Mouse (Mus musculus): ENCODE measurements around the gene Slc22a2. TPM values are rescaled to one million over a fixed set of nuclear protein-coding genes. Genes with fewer than 3 reads are reported as not detected.
"Not testable (repeated sequence)": the region's sequence is repeated elsewhere in the genome, so short reads cannot be mapped to it uniquely, and the experiment has no call there.

Gene Slc22a2
- polyA plus RNA-seq, 1 experiment from 2014 or later = 0.85 TPM

DNA sequence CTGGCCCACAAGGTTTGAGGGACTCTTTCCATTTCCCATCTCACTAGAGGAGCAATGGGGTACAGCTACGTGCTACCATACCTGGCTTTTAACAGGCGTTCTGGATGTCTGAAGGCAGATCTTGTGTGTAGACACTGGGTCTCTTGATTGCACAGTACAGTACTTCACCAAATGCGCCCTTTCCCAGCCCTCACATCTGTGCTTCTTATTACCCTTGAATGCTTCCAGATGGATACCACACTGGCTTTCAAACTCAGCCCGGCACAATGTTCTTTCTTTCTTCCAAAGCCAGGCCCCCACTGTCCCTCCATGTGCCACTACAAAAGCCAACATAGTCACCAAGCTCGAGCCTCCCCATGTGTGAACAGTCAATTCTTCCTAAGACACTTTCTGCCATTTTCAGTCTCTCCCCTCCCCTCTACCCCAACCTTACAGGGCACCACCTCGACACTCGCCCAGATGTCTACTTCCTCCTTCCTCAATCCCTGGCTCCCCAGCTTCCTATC is 88.4 kb downstream of the Slc22a2 start:
- H3K4me1 ChIP-seq (ENCODE audit: control insufficient read depth, insufficient read depth, low read length) = no peaks in the 10 kb centered on the region
- ATAC-seq = no peak
- no peak overlapping the region for H3K9ac ChIP-seq (ENCODE audit: low read depth, low read length)
- no peak overlapping the region for H3K4me3 ChIP-seq (ENCODE audit: low read depth, low read length)
- no peak overlapping the region for H3K4me2 ChIP-seq (ENCODE audit: low read length)
- no peak overlapping the region for H3K27ac ChIP-seq (ENCODE audit: low read length)
- H3K36me3 ChIP-seq (ENCODE audit: control insufficient read depth, insufficient read depth, low read length) = no peaks in the 10 kb centered on the region
- H3K27me3 ChIP-seq (ENCODE audit: control insufficient read depth, insufficient read depth, low read depth, low read length) = no peaks in the 10 kb centered on the region
- no peaks in the 10 kb centered on the region for H3K9me3 ChIP-seq (replicated peaks; ENCODE audit: control insufficient read depth, low read length, poor library complexity, severe bottlenecking)
- WGBS = 83% methylated on average over 7 of the region's 7 CpGs

DNA sequence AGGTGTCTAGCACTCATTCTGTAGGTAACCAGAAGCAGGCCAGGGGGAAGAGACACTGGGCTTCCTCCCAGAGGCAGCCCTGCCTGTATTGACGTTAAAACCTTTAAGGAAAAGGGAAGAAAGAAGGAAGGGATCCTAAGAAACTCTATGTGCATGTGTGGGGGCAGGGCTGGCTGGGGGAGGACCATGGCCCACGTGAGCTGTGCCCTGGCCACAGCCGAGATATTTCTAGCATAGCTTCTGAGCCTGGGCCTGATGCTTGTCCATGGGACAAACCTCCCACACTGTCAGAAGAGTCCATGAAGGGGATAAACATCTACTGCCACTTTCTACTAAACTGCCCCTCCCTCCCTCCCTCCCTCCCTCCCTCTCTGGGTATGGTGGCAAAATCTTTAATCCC is 89.9 kb downstream of the Slc22a2 start:
- H3K4me2 ChIP-seq (ENCODE audit: low read length) = no peak overlapping the region
- no peak for ATAC-seq
- WGBS = 71% methylated on average over 3 of the region's 3 CpGs
- no peaks in the 10 kb centered on the region for H3K4me1 ChIP-seq (ENCODE audit: control insufficient read depth, insufficient read depth, low read length)
- no peaks in the 10 kb centered on the region for H3K27me3 ChIP-seq (ENCODE audit: control insufficient read depth, insufficient read depth, low read depth, low read length)
- H3K4me3 ChIP-seq (ENCODE audit: low read depth, low read length) = no peak overlapping the region
- no peak overlapping the region for H3K27ac ChIP-seq (ENCODE audit: low read length)
- H3K9ac ChIP-seq (ENCODE audit: low read depth, low read length) = no peak overlapping the region
- H3K9me3 ChIP-seq (replicated peaks; ENCODE audit: control insufficient read depth, low read length, poor library complexity, severe bottlenecking) = no peaks in the 10 kb centered on the region
- H3K36me3 ChIP-seq (ENCODE audit: control insufficient read depth, insufficient read depth, low read length) = no peaks in the 10 kb centered on the region

DNA sequence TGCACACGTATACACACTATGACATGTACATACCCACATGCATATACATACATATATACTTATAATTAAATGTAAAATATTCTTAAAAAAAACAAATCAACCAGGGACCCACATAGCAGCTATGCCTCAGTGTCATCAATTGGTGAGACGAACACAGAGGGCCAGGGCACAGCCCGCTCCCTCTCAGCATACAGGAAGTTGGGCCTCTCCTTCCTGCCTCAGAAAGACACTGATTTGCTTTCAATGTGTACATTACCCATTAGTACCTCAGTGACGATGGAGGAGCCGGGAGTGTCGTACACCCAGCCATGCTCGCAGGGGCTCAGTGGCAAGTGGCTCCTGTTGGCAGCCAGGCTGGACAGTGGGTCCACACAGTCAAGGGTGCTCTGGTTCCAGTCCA is 91.0 kb downstream of the Slc22a2 start:
- not testable (repeated sequence) for H3K27me3 ChIP-seq (ENCODE audit: control insufficient read depth, insufficient read depth, low read depth, low read length); H3K4me2 ChIP-seq (ENCODE audit: low read length); H3K9ac ChIP-seq (ENCODE audit: low read depth, low read length); ATAC-seq; H3K27ac ChIP-seq (ENCODE audit: low read length); H3K9me3 ChIP-seq (replicated peaks; ENCODE audit: control insufficient read depth, low read length, poor library complexity, severe bottlenecking); H3K4me3 ChIP-seq (ENCODE audit: low read depth, low read length); H3K4me1 ChIP-seq (ENCODE audit: control insufficient read depth, insufficient read depth, low read length); H3K36me3 ChIP-seq (ENCODE audit: control insufficient read depth, insufficient read depth, low read length)
- 94% methylated on average over 7 of the region's 7 CpGs for WGBS

DNA sequence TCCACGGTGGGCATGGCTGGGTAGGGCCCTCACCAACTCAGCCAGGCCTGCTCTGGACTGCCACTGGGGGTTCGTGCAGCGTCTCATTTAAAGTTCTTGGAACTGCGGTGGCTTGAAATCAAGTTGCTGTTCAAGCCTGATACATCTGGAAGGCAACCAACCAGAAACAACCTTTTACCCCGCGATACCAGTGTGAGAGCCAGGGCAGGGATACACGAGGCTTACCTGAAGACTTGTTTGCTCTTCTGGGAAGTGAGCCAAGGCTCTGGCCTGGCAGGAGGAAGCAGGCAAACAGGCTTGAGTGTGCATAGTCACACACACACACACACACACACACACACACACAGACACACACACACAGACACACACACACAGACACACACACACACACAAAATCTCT is 91.7 kb downstream of the Slc22a2 start, which contains the start of gene Slc22a1:
Gene Slc22a1, minus strand, starts transcription at position 184 of the 400 bp plus-strand sequence.
- no peak within 1 kb of the TSS for H3K9ac ChIP-seq (ENCODE audit: low read depth, low read length)
- no peak within 1 kb of the TSS for H3K4me2 ChIP-seq (ENCODE audit: low read length)
- H3K4me1 ChIP-seq (ENCODE audit: control insufficient read depth, insufficient read depth, low read length) = no peaks in the 10 kb centered on the region
- WGBS = 90% methylated on average over 7 of the region's 7 CpGs
- no peaks in the 10 kb centered on the region for H3K27me3 ChIP-seq (ENCODE audit: control insufficient read depth, insufficient read depth, low read depth, low read length)
- no peak for ATAC-seq
- no peak within 1 kb of the TSS for H3K4me3 ChIP-seq (ENCODE audit: low read depth, low read length)
- no peaks in the 10 kb centered on the region; the same call in 1 of the 2 replicates for H3K36me3 ChIP-seq (ENCODE audit: control insufficient read depth, insufficient read depth, low read length)
- no peaks in the 10 kb centered on the region for H3K9me3 ChIP-seq (replicated peaks; ENCODE audit: control insufficient read depth, low read length, poor library complexity, severe bottlenecking)
- no peak within 1 kb of the TSS for H3K27ac ChIP-seq (ENCODE audit: low read length)

GRCm38 (mm10) chr17:12677139-12677538 is 93.2 kb downstream of the Slc22a2 start:
- H3K27me3 ChIP-seq (ENCODE audit: control insufficient read depth, insufficient read depth, low read depth, low read length) = no peaks in the 10 kb centered on the region
- H3K36me3 ChIP-seq (ENCODE audit: control insufficient read depth, insufficient read depth, low read length) = no peaks in the 10 kb centered on the region; the same call in 1 of the 2 replicates
- H3K27ac ChIP-seq (ENCODE audit: low read length) = no peak overlapping the region
- no peaks in the 10 kb centered on the region for H3K4me1 ChIP-seq (ENCODE audit: control insufficient read depth, insufficient read depth, low read length)
- H3K9ac ChIP-seq (ENCODE audit: low read depth, low read length) = no peak overlapping the region
- no peaks in the 10 kb centered on the region for H3K9me3 ChIP-seq (replicated peaks; ENCODE audit: control insufficient read depth, low read length, poor library complexity, severe bottlenecking)
- ATAC-seq = no peak
- H3K4me2 ChIP-seq (ENCODE audit: low read length) = no peak overlapping the region
- no peak overlapping the region for H3K4me3 ChIP-seq (ENCODE audit: low read depth, low read length)

Other genes with a start within 250 kb of the Slc22a2 start
- 0.09 TPM in 1 of 2 replicates, not detected in the other for gene Plg, start 205.5 kb upstream of the Slc22a2 start, polyA plus RNA-seq (2015; fragmentation: Nextera tagmentation; extraction: Ambion mirVana)
- 1.9 and 2.3 TPM in 2 replicates for gene Slc22a3, start 76.4 kb upstream of the Slc22a2 start, polyA plus RNA-seq (2015; fragmentation: Nextera tagmentation; extraction: Ambion mirVana)
- not detected in 2 replicates for gene Slc22a1, start 91.7 kb downstream of the Slc22a2 start, polyA plus RNA-seq (2015; fragmentation: Nextera tagmentation; extraction: Ambion mirVana)
- gene Igf2r, start 185.5 kb downstream of the Slc22a2 start, polyA plus RNA-seq (2015; fragmentation: Nextera tagmentation; extraction: Ambion mirVana) = 9.6 and 10.9 TPM in 2 replicates

All from midbrain, embryonic 16.5 days (tissue).